Mouse (Mus musculus) cerebellum, postnatal 10 days (tissue): ENCODE results near the gene Pank4.

Source experiments
- DNase-seq, 2 experiments: peaks; one replicate each; pipeline ENCODE4 v3.0.0; 2021; ENCODE audit warnings: mixed read lengths in 2 of 2

Pank4 gene

DNA sequence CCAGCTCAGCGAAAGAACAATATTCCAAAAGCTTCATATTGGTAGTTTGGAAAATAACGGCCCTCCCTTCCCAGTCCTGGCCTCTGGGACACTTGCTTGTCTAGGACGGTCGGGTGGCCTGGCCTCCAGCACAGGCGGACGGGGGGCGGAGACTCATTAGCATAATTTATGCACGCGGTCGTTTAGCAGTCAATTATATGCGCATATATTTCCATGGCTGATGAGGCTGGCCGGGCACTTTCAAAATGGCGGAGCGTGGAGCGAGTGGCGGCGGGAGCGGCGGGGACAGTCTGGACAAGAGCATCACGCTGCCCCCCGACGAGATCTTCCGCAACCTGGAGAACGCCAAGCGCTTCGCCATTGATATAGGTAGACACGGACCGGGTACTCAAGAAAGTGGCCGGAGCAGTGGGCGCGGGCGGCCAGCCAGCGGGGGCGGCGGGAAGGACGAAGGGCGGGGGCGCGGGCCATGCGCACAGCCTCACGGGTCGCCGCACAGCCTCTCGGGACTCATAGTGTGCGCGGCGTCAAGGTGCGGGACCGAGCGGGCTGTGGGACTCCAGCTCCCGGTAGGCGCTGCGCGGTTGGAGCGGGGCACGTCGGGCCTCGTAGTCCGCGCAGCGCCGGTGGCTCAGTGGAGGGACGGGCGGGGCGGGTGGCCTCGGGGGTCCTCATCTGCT lies at the start of gene Pank4:
Gene Pank4, plus strand, starts transcription at position 223 of the 680 bp plus-strand sequence.
- peak; percentile 95 for DNase-seq

- DNase-seq, result no peak
Measured at GRCm38 (mm10) chr4:154914252-154914651, 49.7 kb upstream of the Pank4 start.

- no peak for DNase-seq
Measured at GRCm38 (mm10) chr4:154914707-154915106, 49.2 kb upstream of the Pank4 start.

DNA sequence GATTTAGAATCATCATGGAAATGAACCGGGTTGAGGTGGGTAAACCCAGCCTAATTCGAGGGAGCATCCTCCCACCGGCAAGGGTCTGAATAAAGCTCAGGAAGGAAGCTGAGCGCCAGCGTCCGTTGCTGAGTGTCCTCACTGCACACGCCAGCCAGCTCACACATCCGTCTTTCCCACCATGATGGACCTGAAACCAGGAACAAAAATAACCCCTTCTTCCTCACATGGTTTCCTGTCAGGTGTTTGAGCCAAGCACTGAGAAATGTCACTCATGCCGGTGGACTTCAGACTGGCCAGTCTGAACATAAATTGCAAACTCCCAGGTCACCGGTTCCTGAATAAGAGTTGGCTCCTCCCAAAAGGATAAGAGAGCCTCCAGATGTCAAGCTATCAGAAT lies 48.6 kb upstream of the Pank4 start:
- DNase-seq, result no peak

DNA sequence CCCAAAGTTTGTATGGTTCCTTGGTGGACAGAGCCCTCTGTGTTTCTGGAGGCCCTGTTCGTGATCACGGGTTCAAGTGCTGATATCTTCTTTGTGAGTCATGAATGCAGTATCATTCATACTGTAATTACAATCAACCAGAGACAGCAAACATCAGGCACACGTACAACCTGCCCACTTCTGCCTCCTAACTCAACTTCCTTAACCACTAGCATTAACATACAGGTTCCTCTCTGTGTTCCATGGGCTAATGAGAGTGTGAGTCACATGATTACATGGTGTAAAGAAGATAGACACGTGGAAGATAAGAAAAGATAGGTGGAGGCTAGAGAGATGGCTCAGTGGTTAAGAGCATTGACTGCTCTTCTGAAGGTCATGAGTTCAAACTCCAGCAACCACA lies 47.3 kb upstream of the Pank4 start:
- DNase-seq, result no peak

- DNase-seq, result peak; percentile 56 to 58
Measured at GRCm38 (mm10) chr4:154922291-154922690, 41.6 kb upstream of the Pank4 start.

GRCm38 (mm10) chr4:154922931-154923330 lies 41.0 kb upstream of the Pank4 start:
- DNase-seq, result no peak

- peak in 1 of 2 experiments; percentile 38 for DNase-seq
Measured at GRCm38 (mm10) chr4:154925413-154925812, 38.5 kb upstream of the Pank4 start.

DNA sequence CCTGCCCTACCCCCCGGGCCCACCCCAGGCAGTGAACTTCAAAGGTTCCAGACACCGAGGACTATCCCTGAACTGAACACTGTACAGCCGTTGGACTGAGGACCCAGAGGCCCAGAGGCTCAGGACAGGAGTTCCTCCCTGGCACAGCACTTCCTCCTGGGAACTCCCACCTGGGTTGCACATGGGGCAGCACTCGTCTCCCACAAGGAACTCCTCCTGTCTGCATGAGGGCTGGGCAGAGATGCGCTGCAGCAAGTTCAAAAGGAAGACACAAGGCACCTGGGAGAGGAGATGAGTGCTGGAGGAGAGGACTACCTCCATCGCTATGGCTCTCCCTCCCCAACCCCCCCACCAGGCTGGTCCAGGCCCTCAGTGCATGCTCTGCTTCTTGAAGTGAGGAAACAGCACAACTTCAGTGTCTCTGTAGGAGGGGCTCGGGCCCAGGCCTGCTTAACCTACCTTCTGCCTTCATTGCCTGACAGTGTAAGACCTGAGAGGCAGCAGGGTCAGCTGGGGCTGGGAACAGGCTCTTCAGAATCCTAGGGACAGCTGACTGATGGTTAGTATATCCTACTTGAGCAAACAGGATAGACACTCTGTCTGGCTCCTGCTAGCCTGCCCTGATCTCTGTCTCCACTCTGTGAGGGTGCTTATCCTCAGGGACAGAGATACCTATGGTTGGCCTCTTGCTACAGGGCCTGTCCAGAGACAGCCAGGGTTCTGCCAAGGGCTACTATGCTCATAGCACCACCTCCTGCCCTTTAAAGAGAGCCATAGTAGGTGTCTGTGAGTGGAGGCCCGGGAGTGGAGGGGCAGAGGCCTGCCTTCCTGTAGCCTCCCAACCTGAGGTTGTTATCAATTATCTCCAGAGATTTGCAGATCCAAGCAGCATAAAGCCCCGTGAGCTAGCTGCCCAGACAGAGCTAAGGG lies 36.7 kb upstream of the Pank4 start:
- DNase-seq, result no peak

GRCm38 (mm10) chr4:154927899-154928337 lies 36.0 kb upstream of the Pank4 start:
- no peak for DNase-seq

DNA sequence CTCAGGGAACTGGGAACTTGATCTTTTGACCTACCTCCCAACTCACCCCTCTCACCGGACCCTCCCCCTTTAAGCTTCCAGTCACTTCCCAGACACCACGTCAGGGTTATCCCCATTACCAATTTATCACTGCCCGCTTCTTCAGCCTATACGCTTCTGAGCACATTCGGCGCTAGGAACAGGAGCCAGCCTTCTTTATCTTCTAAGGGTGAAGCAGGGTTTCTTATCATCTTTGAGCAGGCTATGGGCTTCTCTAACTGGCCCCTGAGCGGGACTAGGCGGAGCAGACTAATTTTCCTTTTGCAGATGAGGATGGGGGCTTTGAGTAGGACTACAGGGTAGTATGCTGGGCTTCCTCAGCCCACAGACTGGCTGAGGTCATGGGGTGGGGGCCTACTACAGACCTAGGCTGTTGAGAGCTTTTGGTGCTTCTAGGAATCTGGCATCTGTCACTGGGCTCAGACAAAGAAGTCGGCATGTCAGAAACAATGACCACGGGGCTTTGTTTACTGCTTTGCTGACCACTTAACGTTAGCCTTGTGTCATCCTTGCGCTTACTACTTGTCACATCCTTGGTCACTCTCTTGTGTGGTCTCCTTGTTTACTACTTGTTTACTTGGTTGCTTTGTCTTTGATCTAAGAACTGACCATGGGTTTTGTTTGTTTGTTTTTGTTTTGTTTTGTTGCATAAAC lies 35.4 kb upstream of the Pank4 start, which contains the start of gene Tnfrsf14:
Gene Tnfrsf14, minus strand, starts transcription at position 169 of the 693 bp plus-strand sequence.
- no peak for DNase-seq

DNA sequence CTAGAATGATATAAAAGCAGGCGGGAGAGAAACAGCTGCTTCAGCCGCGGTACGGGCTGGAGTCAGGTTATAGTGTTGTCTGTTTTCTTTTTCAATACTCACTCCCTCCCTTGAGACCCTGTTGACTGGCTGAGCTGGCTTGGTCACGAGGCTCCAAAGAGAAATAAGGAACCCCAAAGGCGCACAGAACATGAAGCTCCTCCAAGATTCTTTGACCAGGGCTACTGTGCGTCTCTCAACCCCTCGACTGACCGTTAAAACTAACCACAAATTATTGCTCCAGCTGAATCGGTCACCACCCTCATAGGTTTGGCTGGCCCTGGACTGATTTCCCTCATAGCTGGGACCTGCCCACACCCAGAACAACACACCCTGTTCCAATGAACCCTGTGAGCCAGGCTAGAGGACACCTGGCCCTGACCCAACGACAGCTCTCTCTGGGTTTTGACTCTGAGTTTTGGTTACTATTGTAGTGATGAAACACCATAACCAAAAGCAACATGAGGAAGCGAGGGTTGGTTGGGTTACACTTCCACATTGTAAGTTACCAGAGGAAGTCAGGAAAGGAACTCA lies 34.7 kb upstream of the Pank4 start:
- no peak for DNase-seq

GRCm38 (mm10) chr4:154933306-154933907 lies 30.5 kb upstream of the Pank4 start:
- DNase-seq, result no peak

DNA sequence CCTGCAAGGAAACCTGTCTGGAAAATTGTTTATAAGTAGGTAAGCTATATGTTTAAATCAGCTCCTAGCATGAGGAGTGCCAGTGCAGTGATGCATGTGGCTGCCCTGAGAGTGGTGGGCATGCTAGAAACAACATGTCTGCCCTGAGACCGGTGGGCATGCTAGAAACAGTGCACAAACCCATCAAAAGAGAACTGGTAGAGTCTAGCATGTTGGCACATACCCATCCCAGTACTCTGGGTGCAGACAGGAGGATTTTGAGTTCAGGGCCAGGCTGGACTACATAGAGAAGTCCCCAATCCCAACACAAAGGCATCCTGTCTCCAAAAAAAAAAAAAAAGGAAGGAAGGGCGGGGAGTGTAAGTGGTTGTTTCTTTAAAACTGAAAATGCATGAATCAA lies 29.1 kb upstream of the Pank4 start:
- DNase-seq, result no peak

- no peak for DNase-seq
Measured at GRCm38 (mm10) chr4:154935788-154936187, 28.1 kb upstream of the Pank4 start.

DNA sequence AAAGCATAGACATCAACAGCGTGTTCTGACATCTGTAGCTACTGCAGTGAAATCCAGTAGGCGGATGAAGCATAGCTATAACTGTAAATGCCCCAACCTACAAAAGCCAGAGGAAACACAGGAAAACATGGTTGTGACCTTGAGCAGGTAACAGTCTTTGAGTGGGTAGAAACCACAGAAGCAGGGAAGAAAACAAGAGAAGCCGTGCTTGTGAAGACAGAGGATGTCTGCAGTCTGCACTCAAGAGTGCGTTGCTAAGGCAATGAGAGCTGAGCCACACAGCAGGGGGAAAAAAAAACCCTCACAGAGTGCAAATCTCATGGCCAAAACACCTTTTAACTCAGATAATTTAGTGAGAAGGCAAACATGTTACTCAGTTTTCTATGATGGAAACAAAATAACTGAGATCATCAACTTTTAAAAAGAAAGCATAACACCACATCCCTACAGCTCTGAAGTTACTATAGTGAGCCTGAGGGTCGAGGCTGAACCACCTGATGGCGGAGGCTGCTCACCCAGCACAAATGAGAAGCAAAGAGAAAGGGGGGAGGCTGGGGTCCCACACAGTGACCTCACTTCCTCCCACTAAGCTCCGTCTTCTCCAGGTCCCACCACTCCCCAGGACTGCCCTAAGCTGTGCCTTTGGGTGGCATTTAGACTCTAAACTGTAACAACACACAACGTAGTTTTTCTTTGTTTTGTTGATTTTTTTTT lies 27.2 kb upstream of the Pank4 start:
- no peak for DNase-seq

- no peak for DNase-seq
Measured at GRCm38 (mm10) chr4:154937746-154938145, 26.2 kb upstream of the Pank4 start.

DNA sequence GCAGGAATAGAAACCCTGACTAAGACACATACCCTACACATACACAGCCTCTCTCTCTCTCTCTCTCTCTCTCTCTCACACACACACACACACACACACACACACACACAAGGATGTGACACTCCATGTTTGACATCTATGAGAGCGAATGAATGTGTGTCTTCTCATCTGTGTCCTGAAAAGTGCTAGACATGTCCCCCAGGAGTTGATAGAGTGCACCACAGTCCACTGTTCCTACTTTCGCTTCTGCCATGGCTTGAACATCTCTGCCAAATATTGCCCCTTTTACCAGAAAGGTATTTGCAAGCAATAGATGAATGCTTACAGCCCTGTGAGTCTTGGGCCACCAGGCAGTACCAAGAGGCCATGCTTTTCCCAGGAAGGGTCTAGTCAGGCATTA lies 23.8 kb upstream of the Pank4 start:
- DNase-seq, result no peak

DNA sequence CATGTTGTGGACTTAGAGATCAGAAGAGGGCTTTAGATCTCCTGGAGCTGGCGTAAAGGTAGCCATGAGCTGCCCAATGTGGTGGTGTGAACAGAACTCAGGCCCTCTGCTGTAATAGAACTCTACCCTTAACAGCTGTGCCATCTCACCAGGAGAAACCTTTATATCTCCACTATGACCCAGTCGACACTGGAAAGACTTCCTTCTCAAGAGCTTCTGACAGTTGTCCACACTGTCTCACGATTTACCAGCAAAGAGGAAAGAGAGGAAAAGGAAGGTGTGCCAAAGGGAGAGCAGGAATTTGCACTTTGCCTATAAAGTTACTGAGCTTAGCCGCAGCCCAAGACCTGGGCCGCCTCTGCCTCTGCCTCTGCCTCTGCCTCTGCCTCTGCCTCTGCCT lies 22.1 kb upstream of the Pank4 start:
- DNase-seq, result no peak

- peak in 1 of 2 experiments; percentile 13 for DNase-seq
Measured at GRCm38 (mm10) chr4:154942632-154943322, 21.1 kb upstream of the Pank4 start.
